Mouse (Mus musculus) embryonic fibroblast, embryonic 13.5 days (primary cell): ENCODE measurements around the gene Ugt1a7c.

ENCODE experiments used
- CTCF ChIP-seq: IDR thresholded peaks from 2 replicates; pipeline ENCODE4 v1.5.1; 2011; ENCODE audit warnings: mild to moderate bottlenecking, control low read depth, low read length, moderate library complexity, borderline replicate concordance; ENCODE audit not compliant: insufficient read depth
- POLR2A ChIP-seq: IDR thresholded peaks from 2 replicates; pipeline ENCODE4 v1.6.1; 2011; ENCODE audit warnings: low read depth, mild to moderate bottlenecking, control low read depth, low read length, moderate library complexity

- no peak for TF ChIP-seq CTCF
- TF ChIP-seq POLR2A, result no peak
Measured at GRCm38 (mm10) chr1:88195687-88196086, 100.8 kb downstream of the Ugt1a7c start.
